Mouse (Mus musculus): Measurements from ENCODE around the gene Nrbp1.

DNA sequence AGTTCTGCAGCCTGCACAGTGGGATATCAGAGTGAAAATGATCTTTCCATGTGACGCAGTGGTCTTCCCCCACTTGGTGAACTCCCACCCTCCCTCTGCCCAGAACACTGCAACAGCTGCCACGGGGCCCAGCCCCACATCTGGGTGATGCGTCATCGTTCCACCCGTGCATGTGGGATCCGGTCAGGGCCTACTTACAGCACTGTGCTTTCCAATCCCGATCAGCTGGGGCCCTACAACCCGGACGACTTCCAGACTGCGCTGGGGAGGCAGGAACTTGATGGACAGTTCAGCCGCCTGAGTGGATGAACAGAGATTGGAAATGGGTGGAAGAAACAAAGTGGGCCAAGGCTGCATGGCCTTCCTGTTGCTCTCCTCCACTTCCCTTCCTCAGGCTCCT lies 17.0 kb downstream of the Nrbp1 start:
- TF ChIP-seq POLR2A (IDR thresholded peaks at IDR 0.05; ENCODE audit: borderline replicate concordance, insufficient read depth, low read length) (no peak), CTCF (IDR thresholded peaks at IDR 0.05; ENCODE audit: borderline replicate concordance, insufficient read depth, low read depth, low read length) (no peak)

Measured in cerebellum, adult 2 months (tissue).